Mouse (Mus musculus) left cerebral cortex, postnatal 10 days (tissue): ENCODE data around the gene Wwox. TPM values are rescaled to one million over a fixed set of nuclear protein-coding genes. Genes with fewer than 3 reads are reported as not detected.

ENCODE experiments used
- DNase-seq, 2 experiments: peaks; one replicate each; pipeline ENCODE4 v3.0.0; 2021 to 2022; ENCODE audit warnings: low spot score in 2 of 2, mixed read lengths in 1 of 2; ENCODE audit errors: extremely low spot score in 1 of 2
- intact Hi-C: fragments of 180-260 bp; cut with DNase I; formaldehyde crosslinking; loops from one replicate; pipeline ENCODE4 v1.15.1; 2025
- total RNA-seq, 2 experiments: library from RNA; stranded (reverse); gene quantifications; 2 replicates each; pipeline ENCODE4 v1.2.3; 2021

The Wwox gene
- total RNA-seq, 2 experiments from 2014 or later: 12.5 to 13.4 TPM

GRCm38 (mm10) chr8:115160407-115160806, 721.0 kb downstream of the Wwox start:
- DNase-seq: no peak
- intact Hi-C loops: no loop called here

DNA sequence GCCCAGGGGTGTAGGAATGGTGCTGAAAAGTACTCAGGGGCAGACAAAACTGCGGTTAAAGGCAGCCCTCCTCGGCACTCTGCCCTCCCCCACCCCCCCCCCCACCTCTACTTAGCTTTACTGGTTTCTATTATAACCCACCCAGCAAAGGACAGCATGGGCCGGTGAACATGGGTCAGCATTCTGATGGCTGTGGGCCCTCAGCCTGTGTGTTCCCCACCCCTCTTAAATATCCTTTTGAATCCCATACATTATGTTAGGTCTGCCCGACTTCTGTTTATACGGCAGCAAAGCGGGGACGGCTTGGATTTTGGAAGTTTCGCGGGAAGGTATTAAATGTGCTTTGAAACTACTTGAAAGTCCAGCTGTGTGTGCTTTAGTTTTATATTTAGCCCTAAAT, 722.1 kb downstream of the Wwox start:
- intact Hi-C loops: no loop called here
- no peak for DNase-seq

GRCm38 (mm10) chr8:115164872-115165271, 725.4 kb downstream of the Wwox start:
- DNase-seq: no peak
- intact Hi-C loops: no loop called here

GRCm38 (mm10) chr8:115173634-115174081, 734.2 kb downstream of the Wwox start:
- no peak for DNase-seq
- intact Hi-C loops: no loop called here

- intact Hi-C loops: no loop called here
- DNase-seq: no peak
These were observed 746.0 kb downstream of the Wwox start for GRCm38 (mm10) chr8:115185431-115185964.

DNA sequence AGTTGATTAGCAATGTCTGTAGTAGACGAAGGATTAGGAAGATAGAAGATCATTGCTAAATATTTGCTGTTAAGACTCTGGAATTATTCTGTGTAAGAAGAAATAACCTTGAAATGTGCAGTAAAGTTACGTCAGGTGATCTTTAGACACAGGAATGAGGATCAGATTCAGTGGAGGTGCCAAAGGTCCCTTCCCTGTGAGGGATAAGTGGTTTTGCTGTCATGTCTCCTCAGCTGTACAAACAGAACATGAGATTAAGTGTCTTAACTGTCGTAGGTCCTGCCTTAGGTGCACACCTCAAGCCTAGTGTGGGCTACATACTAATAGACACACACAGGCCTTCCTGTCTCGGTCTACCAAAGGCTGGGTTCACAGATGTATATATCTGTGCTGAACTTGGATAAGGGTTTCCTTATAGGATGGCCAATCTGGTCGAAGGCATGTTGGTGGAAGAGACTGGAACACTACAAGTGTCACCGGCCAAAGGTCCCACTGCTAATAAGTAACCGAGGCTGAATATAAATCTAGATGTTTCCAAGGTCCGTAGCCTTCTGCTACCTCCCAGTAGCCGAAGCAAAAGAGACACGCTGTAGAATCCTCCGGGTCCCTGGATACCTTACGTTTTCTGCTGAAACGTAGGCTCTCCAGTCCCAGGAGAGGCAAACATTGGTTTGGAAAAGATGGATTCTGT, 746.8 kb downstream of the Wwox start:
- intact Hi-C loops: no loop called here
- DNase-seq: no peak

DNA sequence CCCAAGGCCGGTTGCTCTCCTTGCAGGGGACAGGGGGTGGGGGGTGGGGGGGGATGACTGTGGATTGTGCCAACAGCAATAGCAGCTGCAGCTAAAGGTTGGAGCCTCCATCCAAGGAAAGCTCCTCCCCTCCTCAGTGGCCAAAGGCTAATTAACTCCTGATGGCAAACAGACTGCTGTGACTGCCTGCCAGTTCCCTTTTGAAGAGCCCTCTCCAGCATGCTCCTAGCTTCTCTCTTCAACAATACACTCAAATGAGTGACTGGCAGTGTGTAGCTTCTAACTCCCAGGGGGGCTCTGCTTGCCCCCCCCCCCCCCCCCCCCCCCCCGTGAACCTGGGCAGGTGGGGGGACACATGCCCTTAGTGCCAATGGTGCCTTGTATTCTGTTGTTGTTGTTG, 747.4 kb downstream of the Wwox start:
- intact Hi-C loops: no loop called here
- peak in 1 of 2 experiments; percentile 29 for DNase-seq

DNA sequence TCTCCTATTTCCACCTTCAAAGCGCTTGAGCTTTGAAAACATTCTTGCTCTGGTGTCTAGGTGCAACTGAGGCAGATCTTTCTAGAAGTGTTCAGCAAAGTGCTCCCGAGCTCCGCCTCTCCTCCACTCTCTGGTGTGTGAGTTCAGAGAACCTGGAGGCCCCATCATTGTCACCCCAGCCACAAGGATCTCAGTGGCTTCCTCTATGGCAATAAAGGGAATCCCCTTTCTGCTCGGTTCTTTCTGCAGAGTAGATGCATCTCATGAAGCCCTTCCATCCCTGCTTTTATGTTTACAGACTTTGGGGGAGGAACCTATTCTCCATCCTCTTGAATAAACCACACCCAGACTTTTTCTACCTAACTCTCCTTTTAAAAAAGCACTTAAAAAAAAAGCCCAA, 749.0 kb downstream of the Wwox start:
- intact Hi-C loops: no loop called here

GRCm38 (mm10) chr8:115189836-115190235, 750.4 kb downstream of the Wwox start:
- intact Hi-C loops: no loop called here
- no peak for DNase-seq

More for the DNA sequence above, 749.0 kb downstream of the Wwox start:
- no peak for DNase-seq

DNA sequence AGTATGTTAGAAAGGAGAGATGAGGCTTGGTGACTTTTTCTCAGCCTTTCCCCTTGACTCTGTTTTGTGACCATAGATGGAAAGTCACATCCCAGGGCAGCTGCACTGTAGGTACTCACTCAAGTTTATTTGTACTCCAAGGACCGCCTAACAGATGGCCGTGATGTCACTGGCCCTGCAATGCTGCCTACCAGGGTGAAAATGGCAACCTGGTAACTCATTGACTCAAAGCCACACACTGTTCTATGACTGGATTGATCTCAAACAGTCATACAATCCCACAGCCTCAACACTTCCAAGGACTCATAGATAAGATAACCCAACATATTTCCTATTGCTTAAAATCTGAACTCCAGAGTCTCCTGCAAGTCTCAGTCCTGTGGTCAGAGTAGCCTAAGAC, 754.3 kb downstream of the Wwox start:
- DNase-seq: no peak
- intact Hi-C loops: no loop called here

DNA sequence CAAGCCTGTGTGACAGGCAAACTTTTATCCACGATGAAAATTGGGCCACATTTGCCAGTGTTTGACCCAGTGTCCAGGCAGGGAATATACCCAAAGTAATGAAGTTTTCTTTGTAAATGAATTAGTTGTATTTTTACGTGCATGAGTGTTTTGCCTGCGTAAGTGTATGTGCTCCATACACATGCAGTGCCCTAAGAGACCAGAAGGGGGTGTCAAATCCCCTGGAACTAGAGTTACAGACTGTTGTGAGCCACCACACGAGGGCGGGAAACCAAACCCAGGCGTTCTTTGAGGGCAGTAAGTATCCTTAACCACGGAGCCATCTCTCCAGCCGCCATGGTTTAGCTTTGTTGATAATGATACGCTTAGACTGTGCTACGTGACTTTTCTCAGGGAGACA, 755.9 kb downstream of the Wwox start:
- intact Hi-C loops: no loop called here
- no peak for DNase-seq

- DNase-seq: no peak
- intact Hi-C loops: no loop called here
These were observed 757.4 kb downstream of the Wwox start for GRCm38 (mm10) chr8:115196859-115197258.

- intact Hi-C loops: no loop called here
- DNase-seq: no peak
These were observed 759.7 kb downstream of the Wwox start for GRCm38 (mm10) chr8:115199204-115199603.

DNA sequence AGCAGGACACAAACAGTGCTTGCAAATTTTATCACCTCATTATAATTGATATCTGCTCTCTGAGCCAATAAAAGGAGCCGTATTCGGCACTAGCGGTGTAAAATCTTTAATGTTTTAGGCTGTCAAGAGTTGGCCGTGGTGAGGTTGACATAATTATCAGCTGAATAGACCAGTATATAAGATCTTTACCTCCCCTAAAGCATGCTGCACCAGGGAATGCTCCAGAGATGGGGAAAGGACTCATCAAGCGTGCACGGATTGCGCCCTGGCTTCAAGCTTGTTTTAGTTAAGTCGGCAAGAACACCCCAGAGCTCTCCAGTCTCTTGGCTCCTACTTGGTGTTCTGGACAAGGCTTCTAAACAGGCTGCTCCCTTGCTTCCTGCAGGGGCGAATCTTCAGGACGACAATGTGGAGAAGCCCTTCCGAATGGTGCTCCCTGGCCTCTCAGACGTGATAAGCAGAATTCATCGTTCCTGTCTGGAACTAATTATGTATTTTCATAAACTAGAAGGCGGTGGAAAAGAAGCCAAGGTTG, 760.2 kb downstream of the Wwox start:
- intact Hi-C loops: no loop called here
- DNase-seq: no peak

- intact Hi-C loops: no loop called here
- no peak for DNase-seq
These were observed 762.3 kb downstream of the Wwox start for GRCm38 (mm10) chr8:115201726-115202125.

DNA sequence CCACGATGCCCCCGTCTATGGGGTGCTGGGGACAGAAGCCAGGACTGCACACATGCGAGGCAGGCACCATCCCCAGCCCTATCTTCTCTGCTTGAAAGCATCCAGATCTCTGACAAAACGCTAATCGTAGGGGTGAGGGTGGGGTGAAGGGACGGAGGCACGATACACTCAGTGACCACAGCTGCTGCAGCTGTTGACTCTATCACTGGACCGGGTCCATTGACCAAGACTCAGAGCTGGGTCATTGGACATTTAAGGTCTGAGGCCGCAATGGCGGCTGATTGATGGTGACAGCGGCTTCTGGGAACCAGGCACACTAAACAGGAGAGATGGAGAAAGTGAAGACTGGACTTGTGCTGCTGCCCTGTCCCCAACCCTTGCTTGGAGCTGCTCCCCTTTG, 768.0 kb downstream of the Wwox start:
- no peak for DNase-seq
- intact Hi-C loops: no loop called here

DNA sequence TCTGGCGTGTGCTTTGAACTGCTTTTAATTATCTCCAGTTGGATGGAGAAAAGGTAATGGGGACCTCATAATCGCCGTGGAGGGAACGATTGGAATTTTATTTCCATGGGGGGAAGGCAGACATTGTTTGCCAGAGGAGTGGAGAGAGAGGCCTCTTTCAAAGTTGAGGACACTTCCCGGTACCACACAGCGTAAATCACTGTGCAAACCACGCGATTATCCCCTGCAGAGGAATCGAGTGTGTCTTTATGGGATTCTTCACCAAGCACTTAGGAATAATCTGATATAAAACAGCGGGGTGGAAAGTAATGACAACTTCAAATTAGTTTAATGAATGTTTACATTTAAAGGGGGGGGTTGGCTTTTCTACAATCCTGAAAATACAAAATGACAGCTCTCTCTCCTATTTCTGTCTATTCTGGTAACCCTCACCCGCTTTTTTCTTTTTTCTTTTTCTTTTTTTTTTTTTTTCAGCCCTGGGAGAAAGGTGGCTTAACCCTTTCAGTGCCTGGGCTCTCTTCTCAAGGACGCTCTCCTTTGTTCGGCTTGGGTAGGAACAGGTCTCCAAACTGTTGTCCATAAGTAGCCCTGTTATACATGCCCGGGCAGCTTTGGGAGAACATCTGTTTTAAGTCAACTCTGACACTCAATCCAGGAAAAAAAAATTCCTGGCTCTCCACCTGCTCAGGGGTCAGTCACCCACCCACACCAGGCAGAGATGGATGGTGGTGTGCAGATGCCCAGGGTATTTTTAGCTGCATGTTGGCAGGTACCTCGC, 769.1 kb downstream of the Wwox start:
- intact Hi-C loops: no loop called here
- DNase-seq: no peak

- intact Hi-C loops: no loop called here
- DNase-seq: no peak
These were observed 770.6 kb downstream of the Wwox start for GRCm38 (mm10) chr8:115210014-115210413.

DNA sequence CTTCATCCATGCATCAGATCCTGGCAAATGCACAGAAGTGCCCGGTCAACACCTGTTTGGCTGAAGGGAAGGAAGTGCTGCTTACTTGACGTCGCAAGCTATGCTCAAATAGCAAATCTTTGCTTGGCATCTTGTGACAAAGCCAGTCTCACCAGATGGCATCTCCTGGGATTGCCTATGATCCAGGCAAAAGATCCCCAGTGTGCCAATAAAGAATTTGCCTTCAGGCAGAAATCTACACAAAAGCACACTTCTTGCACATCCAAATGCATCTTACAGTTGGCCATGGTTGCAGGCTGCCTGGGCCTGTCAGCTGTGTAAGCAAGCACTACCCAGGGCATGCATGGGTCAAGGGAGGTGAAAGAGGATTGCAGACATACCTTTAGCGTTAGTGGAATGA, 773.7 kb downstream of the Wwox start:
- intact Hi-C loops: no loop called here
- no peak for DNase-seq

GRCm38 (mm10) chr8:115214870-115215269, 775.4 kb downstream of the Wwox start:
- DNase-seq: no peak
- intact Hi-C loops: no loop called here
